Mouse (Mus musculus) lung, postnatal 0 days (tissue): Measurements from ENCODE around the gene Astn1.

ENCODE experiments used
- CTCF ChIP-seq: IDR thresholded peaks from 2 replicates; pipeline ENCODE4 v1.5.1; 2016; ENCODE audit warnings: antibody characterized with exemption, mild to moderate bottlenecking
- EP300 ChIP-seq: IDR thresholded peaks from 2 replicates; pipeline ENCODE4 v1.6.1; 2016; ENCODE audit warnings: antibody characterized with exemption, mild to moderate bottlenecking, control low read depth

GRCm38 (mm10) chr1:158687726-158688125 is 325.7 kb downstream of the Astn1 start:
- TF ChIP-seq CTCF (no peak), EP300 (no peak)
